Mouse (Mus musculus) left cerebral cortex, postnatal 4 days (tissue): ENCODE data around the gene Mab21l1. TPM values are rescaled to one million over a fixed set of nuclear protein-coding genes. Genes with fewer than 3 reads are reported as not detected.

Experiments
- DNase-seq: peaks from one replicate; pipeline ENCODE4 v3.0.0-alpha.2; 2022
- intact Hi-C: fragments of 180-260 bp; cut with DNase I; formaldehyde crosslinking; loops from one replicate; pipeline ENCODE4 v1.15.1; 2025
- total RNA-seq, 2 experiments: library from RNA; stranded (reverse); gene quantifications; 2 replicates each; pipeline ENCODE4 v1.2.3; 2021

The Mab21l1 gene
- total RNA-seq: 1 to 10 TPM; 1.3 to 4.3 TPM

- intact Hi-C loops: no loop called here
Observed at GRCm38 (mm10) chr3:55782056-55782687, at the start of gene Mab21l1. Gene Mab21l1, plus strand, starts transcription at chr3:55782510.

DNA sequence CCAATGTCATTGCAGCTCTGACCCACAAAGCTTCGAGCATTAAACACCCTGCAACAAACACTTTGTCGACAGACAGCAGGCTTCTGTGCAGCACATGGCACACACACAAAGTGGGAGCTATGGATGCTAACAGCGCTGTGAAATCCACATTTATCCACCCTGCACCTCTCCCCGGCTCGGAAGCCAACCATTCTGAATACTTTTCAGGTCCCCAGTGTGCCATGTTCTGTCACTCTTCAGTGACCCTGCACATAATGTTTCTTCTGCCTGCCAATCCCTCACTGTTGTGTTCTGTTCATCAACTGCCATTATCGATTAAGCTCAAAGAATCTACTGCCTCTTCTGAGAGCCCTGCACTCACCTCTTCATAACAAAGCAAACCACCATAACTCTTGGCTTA, 48.6 kb upstream of the Mab21l1 start:
- DNase-seq: peak; percentile 33
- intact Hi-C loops: no loop called here

More at GRCm38 (mm10) chr3:55782056-55782687, at the start of gene Mab21l1:
- DNase-seq: peak; percentile 94

DNA sequence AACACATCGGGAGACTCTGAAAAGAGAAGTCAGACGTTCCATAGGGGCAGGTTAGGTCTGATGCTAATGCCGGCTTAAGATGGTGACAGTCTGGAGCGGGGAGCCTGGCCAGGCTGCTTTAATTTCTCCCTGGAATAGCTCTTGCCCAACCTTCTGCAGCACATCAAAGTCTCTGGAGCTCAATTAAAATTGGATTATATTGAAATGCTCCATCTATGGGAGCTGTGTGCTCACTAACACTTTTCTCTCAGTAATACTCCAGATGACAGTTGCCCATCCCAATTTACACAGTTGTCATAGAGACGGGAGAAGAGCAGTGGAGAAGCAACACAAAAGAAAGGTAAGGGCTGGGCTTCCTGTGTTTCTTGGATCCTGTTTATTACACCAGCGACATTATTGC, 40.9 kb upstream of the Mab21l1 start:
- no peak for DNase-seq
- intact Hi-C loops: no loop called here

GRCm38 (mm10) chr3:55742218-55742617, 40.1 kb upstream of the Mab21l1 start:
- intact Hi-C loops: no loop called here
- no peak for DNase-seq

- DNase-seq: peak; percentile 43
- intact Hi-C loops: no loop called here
Observed at GRCm38 (mm10) chr3:55742654-55743053, 39.7 kb upstream of the Mab21l1 start.

GRCm38 (mm10) chr3:55743885-55744284, 38.4 kb upstream of the Mab21l1 start:
- no peak for DNase-seq
- intact Hi-C loops: no loop called here

DNA sequence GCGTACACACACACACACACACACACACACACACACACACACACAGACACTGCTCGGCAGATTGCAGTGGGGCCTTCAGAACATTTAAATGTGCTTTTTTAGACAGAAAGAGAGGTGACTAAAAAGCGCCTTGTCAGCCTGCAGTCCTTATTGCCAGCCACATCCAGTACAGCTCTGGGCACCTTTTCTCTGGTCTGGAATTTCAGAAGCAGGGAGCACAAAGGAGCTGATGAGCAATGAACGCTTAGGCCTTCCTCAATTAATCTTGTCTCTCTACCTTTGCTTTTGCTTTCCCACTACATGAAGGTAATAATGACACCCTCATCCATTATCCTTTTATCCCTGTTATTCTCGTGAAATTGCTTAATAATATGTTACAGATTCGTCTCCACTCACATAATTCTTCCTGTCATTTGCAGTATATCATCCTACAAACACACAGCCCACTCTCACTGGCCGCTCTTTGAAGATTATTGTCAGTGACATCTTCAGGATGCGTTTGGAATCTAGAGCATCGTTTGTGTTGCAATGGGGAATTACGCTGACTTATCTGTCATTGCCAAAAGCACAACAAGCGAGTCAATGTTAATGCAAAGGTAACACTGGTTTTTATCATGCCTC, 31.8 kb upstream of the Mab21l1 start:
- DNase-seq: no peak
- intact Hi-C loops: no loop called here

GRCm38 (mm10) chr3:55751363-55751762, 30.9 kb upstream of the Mab21l1 start:
- intact Hi-C loops: no loop called here
- DNase-seq: peak; percentile 54

DNA sequence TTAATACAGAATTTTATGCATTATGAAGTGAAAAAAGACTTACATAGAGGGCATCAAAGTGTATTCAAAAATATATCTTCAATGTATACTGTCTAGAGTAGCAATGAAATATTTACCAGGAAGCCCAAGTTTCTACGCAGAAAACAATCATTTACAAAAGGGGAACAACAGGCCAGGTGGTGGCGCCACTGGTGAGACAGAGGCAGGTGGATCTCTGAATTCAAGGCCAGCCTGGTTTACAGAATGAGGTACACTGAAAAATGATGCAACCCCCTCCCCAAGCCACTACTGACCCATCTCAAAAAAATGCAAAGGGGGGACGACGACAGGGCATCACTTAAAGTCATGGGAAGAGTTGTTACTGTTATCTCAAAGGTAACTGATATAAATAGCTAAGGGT, 29.8 kb upstream of the Mab21l1 start:
- peak; percentile 30 for DNase-seq
- intact Hi-C loops: no loop called here

DNA sequence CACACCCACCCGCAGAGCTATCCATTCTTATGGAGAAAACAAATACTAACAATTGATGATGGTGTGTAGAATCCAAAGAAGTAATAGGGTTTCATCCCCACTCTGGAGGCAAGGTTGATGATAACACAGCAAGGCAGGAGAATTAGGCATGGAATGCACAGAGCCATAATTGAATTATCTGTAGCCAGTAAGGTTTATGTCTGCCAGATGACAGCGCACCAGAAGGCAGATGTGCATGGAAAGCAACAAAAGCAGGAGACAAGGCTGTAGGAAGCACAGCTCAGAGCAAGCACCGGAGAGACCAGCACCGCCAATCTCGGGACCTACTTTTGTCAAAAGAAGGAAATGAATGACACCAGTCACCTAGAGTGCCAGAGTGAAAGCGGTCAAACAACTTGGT, 28.4 kb upstream of the Mab21l1 start:
- intact Hi-C loops: no loop called here
- DNase-seq: no peak

DNA sequence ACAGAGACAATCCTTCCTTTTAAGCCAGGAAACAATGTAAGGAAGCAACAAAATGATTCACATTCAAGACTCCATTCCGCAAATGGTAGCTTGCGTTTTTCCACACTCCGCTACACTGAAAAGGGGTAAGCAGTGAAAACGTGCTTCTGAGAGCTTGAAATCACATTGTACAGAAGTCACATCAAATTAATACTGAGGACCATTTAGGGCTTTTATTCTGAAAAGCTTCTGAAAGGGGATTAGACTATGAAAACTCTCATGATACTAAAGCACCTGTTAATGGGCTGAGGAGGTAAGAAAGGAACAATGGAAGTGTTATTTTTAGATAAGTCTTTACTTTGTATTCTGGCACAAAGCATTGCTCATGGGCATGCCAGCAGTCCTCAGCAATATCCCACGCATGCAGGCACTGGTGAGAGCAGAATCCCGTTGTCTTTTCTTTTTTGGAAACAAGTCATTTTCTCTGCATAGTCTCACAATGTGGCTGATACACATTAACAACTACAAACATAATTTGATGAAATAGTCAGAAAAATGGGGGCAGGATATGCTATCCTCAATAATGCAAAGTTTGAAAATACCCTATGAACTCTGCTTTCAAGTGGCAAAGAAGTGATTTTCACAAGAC, 27.2 kb upstream of the Mab21l1 start:
- intact Hi-C loops: no loop called here
- no peak for DNase-seq

GRCm38 (mm10) chr3:55755805-55756601, 26.3 kb upstream of the Mab21l1 start:
- intact Hi-C loops: no loop called here

DNA sequence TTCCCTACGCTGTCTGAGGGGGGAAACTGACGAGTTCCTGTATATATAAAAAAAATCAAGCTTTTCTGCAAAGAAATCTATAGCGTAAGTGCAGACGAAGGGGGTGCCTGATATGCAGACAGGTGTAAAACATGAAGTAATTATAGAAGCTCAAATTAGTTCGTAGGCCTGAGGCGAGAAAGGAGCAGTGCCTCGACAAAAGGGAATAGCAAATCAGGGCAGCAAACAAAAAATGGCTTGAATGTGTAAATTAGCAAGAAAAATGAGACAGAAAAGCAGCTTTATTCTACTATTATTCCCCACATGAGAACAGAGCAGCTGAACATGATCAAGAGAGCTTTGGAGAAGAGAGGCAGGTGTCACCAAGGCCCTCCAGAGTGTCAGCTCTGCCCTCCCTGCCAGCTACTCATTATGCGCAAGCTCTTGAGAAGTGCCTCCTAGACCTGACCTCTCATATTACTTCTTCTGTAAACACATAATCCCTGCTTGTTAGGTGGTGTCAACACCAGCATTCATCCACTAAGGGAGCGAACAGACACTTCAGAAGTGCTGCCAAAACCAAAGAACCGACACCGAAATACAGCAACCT, 25.6 kb upstream of the Mab21l1 start:
- intact Hi-C loops: no loop called here

More at GRCm38 (mm10) chr3:55755805-55756601, 26.3 kb upstream of the Mab21l1 start:
- peak; percentile 34 for DNase-seq

DNA sequence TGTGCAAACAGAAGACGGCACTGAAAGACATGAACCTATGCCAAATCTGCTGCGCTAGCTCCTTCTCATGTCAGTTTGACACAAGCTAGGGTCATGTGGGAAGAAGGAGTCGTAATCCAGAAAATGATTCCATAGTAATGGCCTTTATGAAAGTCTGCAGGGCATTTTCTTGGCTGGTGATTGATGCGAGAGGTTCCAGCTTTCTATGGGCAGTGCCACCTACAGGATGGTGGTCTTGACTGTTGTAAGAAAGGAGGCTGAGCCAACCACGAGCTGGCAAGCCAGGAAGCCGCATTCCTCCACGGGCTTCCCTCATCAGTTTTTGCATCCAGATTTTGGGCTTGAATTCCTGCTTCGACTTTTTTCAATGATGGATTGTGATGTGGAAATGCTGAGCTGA, 24.0 kb upstream of the Mab21l1 start:
- DNase-seq: peak; percentile 65
- intact Hi-C loops: no loop called here

More for the DNA sequence above, 25.6 kb upstream of the Mab21l1 start:
- no peak for DNase-seq

DNA sequence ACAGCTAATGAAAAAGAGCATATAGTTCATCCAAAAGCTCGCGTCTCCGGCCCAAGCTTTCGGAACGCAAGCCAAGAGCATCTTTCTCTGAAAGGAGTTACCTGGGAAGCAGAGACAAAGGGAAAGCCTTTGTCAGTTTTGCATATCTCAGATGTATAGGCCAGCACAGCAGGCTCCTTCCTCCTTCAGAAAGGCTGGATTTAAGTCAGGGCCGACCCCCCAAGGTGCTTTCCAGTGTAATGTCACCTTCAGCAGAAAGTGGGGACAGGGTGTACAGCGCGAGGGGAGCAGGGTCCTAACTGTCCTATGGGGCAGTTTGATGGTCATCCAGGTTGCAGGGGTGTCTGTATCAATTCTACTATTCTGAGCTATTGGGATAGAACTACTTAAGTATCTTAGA, 18.7 kb upstream of the Mab21l1 start:
- intact Hi-C loops: no loop called here
- no peak for DNase-seq

DNA sequence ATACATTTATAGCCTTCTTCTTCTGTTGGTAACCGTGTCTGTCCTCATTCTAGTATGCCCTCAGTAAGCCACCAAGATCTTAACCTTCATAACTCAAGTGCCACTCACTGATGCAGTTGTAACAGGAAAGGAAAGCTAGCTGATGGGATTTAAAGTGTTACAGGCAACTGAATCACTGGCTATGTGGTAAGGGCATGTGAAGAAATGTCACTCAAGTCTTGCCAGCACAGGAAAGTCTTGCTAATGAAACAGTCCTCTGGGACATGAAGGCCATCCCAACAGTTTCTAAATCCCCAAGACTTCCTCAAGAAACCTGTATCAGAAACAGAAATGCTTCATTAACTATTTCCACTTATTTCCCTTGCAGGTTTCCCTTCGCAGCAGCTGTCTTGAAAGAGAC, 13.7 kb upstream of the Mab21l1 start:
- DNase-seq: no peak
- intact Hi-C loops: no loop called here

DNA sequence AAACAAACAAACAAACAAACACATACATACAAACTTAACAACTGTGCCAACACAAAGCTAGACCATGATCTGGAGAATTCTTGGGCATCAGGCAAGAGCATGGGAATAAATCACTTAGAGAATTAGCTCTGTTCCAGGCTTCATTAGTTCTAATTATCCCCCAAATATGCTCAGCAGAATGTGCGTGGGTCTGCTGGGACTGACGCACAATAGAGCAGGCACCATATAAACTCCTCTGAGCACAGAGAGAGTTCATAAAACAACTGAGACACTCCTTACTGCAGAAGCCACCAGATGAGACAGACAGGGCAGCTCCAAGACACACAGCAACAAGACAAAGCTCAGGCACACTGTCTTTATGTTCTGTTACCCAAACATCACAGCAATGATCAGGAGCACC, 13.0 kb upstream of the Mab21l1 start:
- intact Hi-C loops: no loop called here
- no peak for DNase-seq

GRCm38 (mm10) chr3:55774203-55774602, 8.1 kb upstream of the Mab21l1 start:
- intact Hi-C loops: no loop called here
- peak; percentile 79 for DNase-seq

DNA sequence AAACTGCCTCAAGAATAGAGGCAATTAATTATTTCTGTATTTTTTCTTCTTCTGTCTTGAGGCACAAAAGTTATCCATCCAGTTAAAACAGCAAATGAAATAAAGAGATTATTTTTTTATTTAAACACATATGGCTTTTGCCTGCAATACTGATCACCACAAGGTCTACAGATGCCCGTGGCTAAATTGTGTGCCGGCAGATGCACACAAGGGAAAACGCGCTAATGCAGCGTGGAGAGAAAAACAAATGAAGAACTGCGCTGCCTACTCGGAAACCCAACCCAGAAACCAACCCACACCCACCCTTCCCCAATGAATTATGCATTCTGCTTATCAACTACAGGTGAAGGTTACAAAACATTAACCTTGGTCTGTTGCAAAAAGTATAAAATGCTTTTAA, 7.1 kb upstream of the Mab21l1 start:
- intact Hi-C loops: no loop called here
- DNase-seq: peak; percentile 55

GRCm38 (mm10) chr3:55775753-55776152, 6.6 kb upstream of the Mab21l1 start:
- intact Hi-C loops: no loop called here

GRCm38 (mm10) chr3:55777501-55777900, 4.8 kb upstream of the Mab21l1 start:
- intact Hi-C loops: no loop called here
- no peak for DNase-seq

More at GRCm38 (mm10) chr3:55775753-55776152, 6.6 kb upstream of the Mab21l1 start:
- DNase-seq: no peak
